Mouse (Mus musculus) kidney, postnatal 25 days (tissue): ENCODE measurements around the gene Snx6.
"Not testable (repeated sequence)": the region's sequence is repeated elsewhere in the genome, so short reads cannot be mapped to it uniquely, and the experiment has no call there.

Source experiments
- DNase-seq, 2 experiments: peaks; one replicate each; pipeline ENCODE4 v3.0.0; 2021; ENCODE audit warnings: mixed read lengths in 2 of 2

The Snx6 gene

GRCm38 (mm10) chr12:54796516-54797195, 1.2 kb upstream of the Snx6 start:
- no peak for DNase-seq

- DNase-seq = peak in 1 of 2 experiments; percentile 45
These were observed 1.1 kb downstream of the Snx6 start for GRCm38 (mm10) chr12:54794392-54794791.

- peak; percentile 39 to 52 for DNase-seq
These were observed 4.0 kb downstream of the Snx6 start for GRCm38 (mm10) chr12:54791465-54791864.

- DNase-seq = peak; percentile 56 to 82
These were observed 6.0 kb downstream of the Snx6 start for GRCm38 (mm10) chr12:54789346-54790143.

- no peak for DNase-seq
These were observed 31.9 kb downstream of the Snx6 start for GRCm38 (mm10) chr12:54763624-54764023.

GRCm38 (mm10) chr12:54760676-54761075, 34.8 kb downstream of the Snx6 start:
- no peak for DNase-seq

GRCm38 (mm10) chr12:54758846-54759245, 36.7 kb downstream of the Snx6 start:
- DNase-seq = no peak

- no peak for DNase-seq
These were observed 46.9 kb downstream of the Snx6 start for GRCm38 (mm10) chr12:54748647-54749046.

- not testable (repeated sequence) for DNase-seq
These were observed 56.8 kb downstream of the Snx6 start for GRCm38 (mm10) chr12:54738661-54739243.

- not testable (repeated sequence) for DNase-seq
These were observed 57.4 kb downstream of the Snx6 start for GRCm38 (mm10) chr12:54737891-54738660.

GRCm38 (mm10) chr12:54734307-54735131, 61.0 kb downstream of the Snx6 start:
- peak; percentile 44 to 68 for DNase-seq

- not testable (repeated sequence) for DNase-seq
These were observed 66.1 kb downstream of the Snx6 start for GRCm38 (mm10) chr12:54729140-54730059.

GRCm38 (mm10) chr12:54718871-54719786, 76.4 kb downstream of the Snx6 start:
- not testable (repeated sequence) for DNase-seq

- DNase-seq = not testable (repeated sequence)
These were observed 78.0 kb downstream of the Snx6 start for GRCm38 (mm10) chr12:54717516-54717915.

- not testable (repeated sequence) for DNase-seq
These were observed 81.5 kb downstream of the Snx6 start for GRCm38 (mm10) chr12:54713822-54714626.

- DNase-seq = peak; percentile 8 to 57
These were observed 85.0 kb downstream of the Snx6 start for GRCm38 (mm10) chr12:54710494-54710879.

- DNase-seq = peak in 1 of 2 experiments; percentile 1
These were observed 85.6 kb downstream of the Snx6 start for GRCm38 (mm10) chr12:54709691-54710493.

- DNase-seq = no peak
These were observed 96.1 kb downstream of the Snx6 start for GRCm38 (mm10) chr12:54699394-54699793.
